Comparison of ENCODE assay signal across 18 mouse cellular contexts in the genomic region with DNA sequence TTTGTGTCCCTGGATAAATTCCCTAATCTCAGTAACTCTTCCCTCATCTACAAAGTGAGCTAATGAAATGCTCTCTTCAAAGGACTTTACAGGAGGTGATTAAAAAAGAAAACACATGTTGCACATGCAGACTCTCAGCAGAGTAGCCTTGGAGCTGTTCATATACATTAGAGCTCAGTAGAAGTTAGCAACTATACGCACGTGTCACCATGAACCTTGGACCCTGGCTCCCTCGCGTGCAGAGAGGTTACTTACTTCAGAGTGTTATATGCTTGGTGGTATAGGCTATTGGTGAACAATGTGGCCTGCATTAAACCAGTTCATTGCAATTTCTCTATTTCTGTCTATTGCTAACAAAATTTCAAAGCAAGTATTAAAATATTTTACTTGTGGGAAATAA.
"Had no signal": no experiment of that assay in that cellular context is flagged by ENCODE, and none has a peak within 500 bp of the region (broad histone marks: within the 10 kb centered on the region; RNA-seq: fewer than 3 reads in every experiment).

No protein-coding gene starts in this region.

- ATAC-seq: inflammation-experienced regulatory T-cells, adult 6 months; lung, postnatal 0 days; midbrain, embryonic 13.5 days; midbrain, embryonic 16.5 days had no signal

- H3K9ac ChIP-seq: liver, embryonic 13.5 days; midbrain, embryonic 13.5 days; neural tube, embryonic 13.5 days had no signal

- H3K4me2 ChIP-seq: liver, embryonic 13.5 days; midbrain, embryonic 13.5 days; neural tube, embryonic 13.5 days had no signal

- H3K9me3 ChIP-seq: midbrain, embryonic 10.5 days; midbrain, embryonic 13.5 days; neural tube, embryonic 13.5 days had no signal

- H3K4me3 ChIP-seq: liver, embryonic 13.5 days; megakaryocyte, embryonic 14.5 days; midbrain, embryonic 10.5 days; midbrain, embryonic 13.5 days; myocyte; neural tube, embryonic 13.5 days had no signal

- DNase-seq: kidney, adult 2 months; kidney, postnatal 14 days; kidney, postnatal 4 days; liver, embryonic 13.5 days; lung, adult 2 months; retina, postnatal 1 day; right cerebral cortex, postnatal 25 days; spleen, adult 18-20 months; thymus, adult 2 months; thymus, postnatal 14 days had no signal

- H3K27ac ChIP-seq: liver, embryonic 13.5 days; midbrain, embryonic 10.5 days; midbrain, embryonic 13.5 days; neural tube, embryonic 13.5 days had no signal

- H3K27me3 ChIP-seq: liver, embryonic 13.5 days; megakaryocyte, embryonic 14.5 days; neural tube, embryonic 13.5 days had no signal

- H3K4me1 ChIP-seq: liver, embryonic 13.5 days; megakaryocyte, embryonic 14.5 days; midbrain, embryonic 10.5 days; midbrain, embryonic 13.5 days; neural tube, embryonic 13.5 days had no signal

- H3K36me3 ChIP-seq: liver, embryonic 13.5 days; midbrain, embryonic 10.5 days; midbrain, embryonic 13.5 days; neural tube, embryonic 13.5 days had no signal
